In genomic region chrX:36989234-36989751, GRCm38 (mm10) we compare ENCODE assay signal across 7 mouse cellular contexts. TPM values are rescaled to one million over a fixed set of nuclear protein-coding genes. Genes with fewer than 3 reads are reported as not detected.
DNase-seq lines count a peak whose midpoint lies in the region; ATAC-seq lines count a peak whose summit lies in the region.

No protein-coding gene starts in this region.

- peaks cover 25% of the 10 kb centered on the region for H3K27me3 ChIP-seq in limb, embryonic 10.5 days (ENCODE audit: low read depth, poor library complexity, severe bottlenecking)
- H3K27me3 ChIP-seq in midbrain, embryonic 11.5 days (ENCODE audit: control insufficient read depth, insufficient read depth, low read length), result no peaks in the 10 kb centered on the region

- peak overlapping the region; percentile 60 for H3K4me2 ChIP-seq in midbrain, embryonic 11.5 days

- peak overlapping the region; percentile 68 for H3K9ac ChIP-seq in midbrain, embryonic 11.5 days (ENCODE audit: low read length)

- H3K27ac ChIP-seq in limb, embryonic 10.5 days, result peak overlapping the region; percentile 87
- H3K27ac ChIP-seq in midbrain, embryonic 11.5 days (ENCODE audit: low read depth, low read length), result peak overlapping the region; percentile 67

- H3K4me3 ChIP-seq in limb, embryonic 10.5 days, result peak overlapping the region; percentile 68
- peak overlapping the region; percentile 51 for H3K4me3 ChIP-seq in midbrain, embryonic 11.5 days (ENCODE audit: low read depth, low read length)

- intact Hi-C loops in gastrocnemius, postnatal 14 days (cut with DNase I; ENCODE audit: low total_unique reads), result no loop called here

- DNase-seq in adrenal gland, adult (ENCODE audit: inconsistent age in 2 of 2, low spot score in 1 of 2), result peak; percentile 72 to 90
- peak; percentile 48 to 51 for DNase-seq in cerebellum, postnatal 36 days
- peak; percentile 59 for DNase-seq in gastrocnemius, postnatal 14 days
- peak; percentile 76 for DNase-seq in limb, embryonic 10.5 days (ENCODE audit: low spot score)
- DNase-seq in midbrain, embryonic 11.5 days (ENCODE audit: low spot score, missing footprints), result peak; percentile 94
- peak; percentile 18 for DNase-seq in skeletal muscle tissue, adult 2 months (ENCODE audit: low read depth, low spot score)

- H3K4me1 ChIP-seq in limb, embryonic 10.5 days, result peaks cover 20% of the 10 kb centered on the region
- H3K4me1 ChIP-seq in midbrain, embryonic 11.5 days (ENCODE audit: control insufficient read depth, insufficient read depth, low read length), result peaks cover 4% of the 10 kb centered on the region; the same call in 1 of the 2 replicates

- ATAC-seq in inflammation-experienced regulatory T-cells, adult 6 months, result peak; percentile 90
- peak; percentile 92 for ATAC-seq in midbrain, embryonic 11.5 days (ENCODE audit: low FRiP score)

- H3K36me3 ChIP-seq in limb, embryonic 10.5 days, result no peaks in the 10 kb centered on the region
- H3K36me3 ChIP-seq in midbrain, embryonic 11.5 days (ENCODE audit: control insufficient read depth, insufficient read depth, low read length), result no peaks in the 10 kb centered on the region

- 7% methylated on average over 25 of the region's 29 CpGs for WGBS in limb, embryonic 10.5 days
- WGBS in midbrain, embryonic 11.5 days, result 14% methylated on average over 25 of the region's 29 CpGs

- no peaks in the 10 kb centered on the region for H3K9me3 ChIP-seq in limb, embryonic 10.5 days (replicated peaks)
- H3K9me3 ChIP-seq in midbrain, embryonic 11.5 days (ENCODE audit: control insufficient read depth, low read length), result no peaks in the 10 kb centered on the region

RNA-seq across cellular contexts. Expression of gene Sept6, which starts 2.3 kb away (rescaled TPM):
- total RNA-seq in gastrocnemius, postnatal 14 days (2021), result 1 to 10 TPM; 4.3 to 7.0 TPM
- 100 to 1,000 TPM; 122 to 151 (median 141) TPM for polyA plus RNA-seq in inflammation-experienced regulatory T-cells, adult 6 months (2017; shearing (Covaris generic))
- 38.8 and 59.0 TPM in 2 replicates for polyA plus RNA-seq in limb, embryonic 10.5 days (2016; fragmentation: Nextera tagmentation; extraction: Ambion mirVana)
- polyA plus RNA-seq in midbrain, embryonic 11.5 days (2014; fragmentation: Nextera tagmentation; extraction: Ambion mirVana), result 47.5 and 50.0 TPM in 2 replicates

RNA-seq across cellular contexts. Expression of gene Sowahd, which starts 59.4 kb away (rescaled TPM):
- not detected for total RNA-seq in gastrocnemius, postnatal 14 days (2021)
- not detected for polyA plus RNA-seq in inflammation-experienced regulatory T-cells, adult 6 months (2017; shearing (Covaris generic))
- 0.09 and 0.15 TPM in 2 replicates for polyA plus RNA-seq in limb, embryonic 10.5 days (2016; fragmentation: Nextera tagmentation; extraction: Ambion mirVana)
- polyA plus RNA-seq in midbrain, embryonic 11.5 days (2014; fragmentation: Nextera tagmentation; extraction: Ambion mirVana), result not detected in 2 replicates

Comparison
In these comparisons a context has a peak if more than half of its experiments do, and no peak if none do; other contexts are left out.
1. Peak in every context shown above with its lines: DNase-seq, ATAC-seq, H3K4me3 ChIP-seq and H3K27ac ChIP-seq.
2. DNase-seq: peak in every context shown above with its lines; median percentile 94 in midbrain, embryonic 11.5 days; 81 in adrenal gland, adult; 76 in limb, embryonic 10.5 days; 59 in gastrocnemius, postnatal 14 days; 50 in cerebellum, postnatal 36 days; 18 in skeletal muscle tissue, adult 2 months.